Mouse (Mus musculus): ENCODE data around the gene Cd79a. TPM values are rescaled to one million over a fixed set of nuclear protein-coding genes. Genes with fewer than 3 reads are reported as not detected.

Gene Cd79a
- total RNA-seq, 2 experiments from 2014 or later: 0.23 TPM; not detected in 1

- intact Hi-C loops (cut with DNase I): loop anchor here (2.0 to 10.0 kb wide), 2 partner anchors 14 to 170 kb away; partner anchors contain the start of genes Grik5 and Zfp574
- no peak for DNase-seq
These were observed 7.8 kb downstream of the Cd79a start for GRCm38 (mm10) chr7:24904936-24905335.

- intact Hi-C loops (cut with DNase I): loop anchor here (10.0 kb wide), 1 partner anchor 168 kb away; the partner anchor contains the start of genes Grik5 and Zfp574
- DNase-seq: no peak
These were observed 9.4 kb downstream of the Cd79a start for GRCm38 (mm10) chr7:24906551-24906950.

- no peak for DNase-seq
- intact Hi-C loops (cut with DNase I): loop anchor here (10.0 kb wide), 1 partner anchor 168 kb away; the partner anchor contains the start of genes Grik5 and Zfp574
These were observed 10.1 kb downstream of the Cd79a start for GRCm38 (mm10) chr7:24907211-24907748.

GRCm38 (mm10) chr7:24912480-24912879 lies 15.3 kb downstream of the Cd79a start:
- intact Hi-C loops (cut with DNase I): no loop called here

GRCm38 (mm10) chr7:24918763-24919323 lies 21.7 kb downstream of the Cd79a start:
- no peak for DNase-seq
- intact Hi-C loops (cut with DNase I): no loop called here

More at GRCm38 (mm10) chr7:24912480-24912879, 15.3 kb downstream of the Cd79a start:
- DNase-seq: no peak

- peak in 1 of 2 experiments; percentile 62 for DNase-seq
- intact Hi-C loops (cut with DNase I): no loop called here
These were observed 22.5 kb downstream of the Cd79a start for GRCm38 (mm10) chr7:24919728-24920127.

GRCm38 (mm10) chr7:24930475-24930874 lies 33.3 kb downstream of the Cd79a start:
- no peak for DNase-seq
- intact Hi-C loops (cut with DNase I): no loop called here

- no peak for DNase-seq
- intact Hi-C loops (cut with DNase I): no loop called here
These were observed 34.5 kb downstream of the Cd79a start for GRCm38 (mm10) chr7:24931651-24932050.

- no peak for DNase-seq
- intact Hi-C loops (cut with DNase I): no loop called here
These were observed 46.5 kb downstream of the Cd79a start for GRCm38 (mm10) chr7:24943641-24944040.

GRCm38 (mm10) chr7:24944257-24944950 lies 47.2 kb downstream of the Cd79a start, which contains the start of gene Gm4881:
Gene Gm4881, minus strand, starts transcription at chr7:24944494.
- intact Hi-C loops (cut with DNase I): no loop called here
- DNase-seq: no peak

GRCm38 (mm10) chr7:24947316-24948048 lies 50.3 kb downstream of the Cd79a start:
- intact Hi-C loops (cut with DNase I): no loop called here
- no peak for DNase-seq

- DNase-seq: no peak
- intact Hi-C loops (cut with DNase I): no loop called here
These were observed 51.6 kb downstream of the Cd79a start for GRCm38 (mm10) chr7:24948774-24949173.

GRCm38 (mm10) chr7:24949958-24950623 lies 52.9 kb downstream of the Cd79a start:
- intact Hi-C loops (cut with DNase I): loop anchor here (5.0 kb wide), 1 partner anchor 58 kb away; no protein-coding TSS in a partner anchor
- peak; percentile 32 to 40 for DNase-seq

Other genes with a start within 250 kb of the Cd79a start
- gene Tex101, start 220.7 kb upstream of the Cd79a start, total RNA-seq (2021): not detected
- gene BC049730, start 188.1 kb upstream of the Cd79a start, total RNA-seq (2021): not detected
- gene Gm4763, start 170.5 kb upstream of the Cd79a start, total RNA-seq (2021): not detected
- gene Cd177, start 137.1 kb upstream of the Cd79a start, total RNA-seq (2021): not detected
- not detected for gene Ceacam10, start 120.2 kb upstream of the Cd79a start, total RNA-seq (2021)
- not detected for gene Gm9844, start 35.2 kb upstream of the Cd79a start, total RNA-seq (2021)
- gene Lypd4, start 27.4 kb upstream of the Cd79a start, total RNA-seq (2021): not detected
- gene Dmrtc2, start 27.3 kb upstream of the Cd79a start, total RNA-seq (2021): not detected
- 100 to 1,000 TPM; 283 to 298 TPM for gene Rps19, start 13.0 kb upstream of the Cd79a start, total RNA-seq (2021)
- gene Arhgef1, start 5.5 kb downstream of the Cd79a start, total RNA-seq (2021): 10 to 100 TPM; 28.6 to 31.6 TPM
- not detected for gene Gm4881, start 47.1 kb downstream of the Cd79a start, total RNA-seq (2021)
- gene Rabac1, start 75.4 kb downstream of the Cd79a start, total RNA-seq (2021): 100 to 1,000 TPM; 188 to 189 TPM
- gene Atp1a3, start 108.6 kb downstream of the Cd79a start, total RNA-seq (2021): under 1 TPM; 0.08 to 0.15 TPM
- gene Grik5, start 175.0 kb downstream of the Cd79a start, total RNA-seq (2021): 1 to 10 TPM; 2.6 to 3.2 TPM
- 1 to 10 TPM; 6.0 to 8.0 TPM for gene Zfp574, start 175.2 kb downstream of the Cd79a start, total RNA-seq (2021)

All from gastrocnemius, postnatal 36 days (tissue).